ENCODE assay signal across 31 mouse cellular contexts in genomic region chr10:49432825-49433224, GRCm38 (mm10).
"Had no signal": no experiment of that assay in that cellular context is flagged by ENCODE, and none has a peak within 500 bp of the region (broad histone marks: within the 10 kb centered on the region; RNA-seq: fewer than 3 reads in every experiment).

No protein-coding gene starts in this region.

- H3K9ac ChIP-seq: limb, embryonic 12.5 days; limb, embryonic 13.5 days; limb, embryonic 15.5 days; liver, embryonic 12.5 days; liver, embryonic 13.5 days; liver, embryonic 14.5 days; liver, embryonic 15.5 days; liver, postnatal 0 days; lung, embryonic 14.5 days; lung, embryonic 15.5 days; midbrain, embryonic 12.5 days; midbrain, embryonic 13.5 days; midbrain, embryonic 15.5 days had no signal

- H3K4me2 ChIP-seq: limb, embryonic 12.5 days; limb, embryonic 13.5 days; limb, embryonic 15.5 days; liver, embryonic 11.5 days; liver, embryonic 12.5 days; liver, embryonic 13.5 days; liver, embryonic 15.5 days; lung, embryonic 14.5 days; lung, embryonic 15.5 days; midbrain, embryonic 11.5 days; midbrain, embryonic 12.5 days; midbrain, embryonic 13.5 days; midbrain, embryonic 15.5 days had no signal

- H3K4me3 ChIP-seq: limb, embryonic 10.5 days; limb, embryonic 12.5 days; limb, embryonic 13.5 days; limb, embryonic 15.5 days; liver, embryonic 12.5 days; liver, embryonic 13.5 days; liver, embryonic 15.5 days; lung, embryonic 15.5 days; megakaryocyte, embryonic 14.5 days; midbrain, embryonic 10.5 days; midbrain, embryonic 12.5 days; midbrain, embryonic 13.5 days; midbrain, embryonic 15.5 days; myocyte had no signal

- H3K27me3 ChIP-seq: limb, embryonic 12.5 days; limb, embryonic 13.5 days; limb, embryonic 15.5 days; liver, embryonic 12.5 days; liver, embryonic 13.5 days; liver, embryonic 15.5 days; lung, embryonic 15.5 days; megakaryocyte, embryonic 14.5 days; midbrain, embryonic 12.5 days; midbrain, embryonic 13.5 days; midbrain, embryonic 15.5 days had no signal

- H3K36me3 ChIP-seq: limb, embryonic 10.5 days; limb, embryonic 12.5 days; limb, embryonic 13.5 days; limb, embryonic 15.5 days; liver, embryonic 12.5 days; liver, embryonic 13.5 days; liver, embryonic 15.5 days; lung, embryonic 15.5 days; midbrain, embryonic 10.5 days; midbrain, embryonic 12.5 days; midbrain, embryonic 13.5 days; midbrain, embryonic 15.5 days had no signal

- DNase-seq: left cerebral cortex, postnatal 4 days; liver; liver, embryonic 13.5 days; liver, postnatal 0 days; lung, adult 18-20 months; lung, adult 2 months; lung, postnatal 10 days; lung, postnatal 14 days; lung, postnatal 36 days; lung, postnatal 4 days; midbrain, embryonic 14.5 days had no signal

- ATAC-seq: liver, embryonic 12.5 days; liver, postnatal 0 days; lung, postnatal 0 days; midbrain, embryonic 13.5 days; midbrain, embryonic 15.5 days; midbrain, embryonic 16.5 days had no signal

- H3K9me3 ChIP-seq: limb, embryonic 10.5 days; limb, embryonic 12.5 days; limb, embryonic 13.5 days; limb, embryonic 15.5 days; liver, embryonic 12.5 days; liver, embryonic 13.5 days; liver, embryonic 15.5 days; lung, embryonic 15.5 days; megakaryocyte, embryonic 14.5 days; midbrain, embryonic 10.5 days; midbrain, embryonic 12.5 days; midbrain, embryonic 13.5 days; midbrain, embryonic 15.5 days had no signal

- H3K4me1 ChIP-seq: limb, embryonic 10.5 days; limb, embryonic 12.5 days; limb, embryonic 13.5 days; limb, embryonic 15.5 days; liver, embryonic 12.5 days; liver, embryonic 13.5 days; liver, embryonic 15.5 days; lung, embryonic 15.5 days; megakaryocyte, embryonic 14.5 days; midbrain, embryonic 10.5 days; midbrain, embryonic 13.5 days; midbrain, embryonic 15.5 days had no signal

- H3K27ac ChIP-seq: limb, embryonic 10.5 days; limb, embryonic 12.5 days; limb, embryonic 13.5 days; limb, embryonic 15.5 days; liver, embryonic 12.5 days; liver, embryonic 13.5 days; liver, embryonic 14.5 days; liver, embryonic 15.5 days; lung, embryonic 15.5 days; macrophage; midbrain, embryonic 10.5 days; midbrain, embryonic 12.5 days; midbrain, embryonic 13.5 days; midbrain, embryonic 15.5 days had no signal
